Mouse (Mus musculus): Measurements from ENCODE around the gene Apoh. TPM values are rescaled to one million over a fixed set of nuclear protein-coding genes. Genes with fewer than 3 reads are reported as not detected.

The Apoh gene
- polyA plus RNA-seq, 1 experiment from 2014 or later: not detected

GRCm38 (mm10) chr11:108358911-108359310 is 15.8 kb downstream of the Apoh start:
- H3K27me3 ChIP-seq (replicated peaks; ENCODE audit: control insufficient read depth, insufficient read depth, low read length): no peaks in the 10 kb centered on the region
- H3K36me3 ChIP-seq (ENCODE audit: control insufficient read depth, insufficient read depth, low read length): no peaks in the 10 kb centered on the region
- no peak overlapping the region for H3K9ac ChIP-seq (ENCODE audit: low read length)
- no peak for ATAC-seq
- WGBS: 88% methylated on average over 6 of the region's 6 CpGs
- no peak overlapping the region for H3K4me3 ChIP-seq (ENCODE audit: low read depth, low read length)
- DNase-seq (ENCODE audit: low spot score): no peak
- no peak overlapping the region for H3K27ac ChIP-seq (ENCODE audit: low read depth, low read length)
- H3K9me3 ChIP-seq (replicated peaks; ENCODE audit: control insufficient read depth, low read length): no peaks in the 10 kb centered on the region
- H3K4me2 ChIP-seq (ENCODE audit: low read length): no peak overlapping the region
- H3K4me1 ChIP-seq (ENCODE audit: control insufficient read depth, insufficient read depth, low read length): no peaks in the 10 kb centered on the region

- Histone ChIP-seq H3K4me3 (ENCODE audit: low read depth, low read length) (no peak overlapping the region), H3K4me2 (ENCODE audit: low read length) (no peak overlapping the region), H3K36me3 (ENCODE audit: control insufficient read depth, insufficient read depth, low read length) (no peaks in the 10 kb centered on the region), H3K9ac (ENCODE audit: low read length) (no peak overlapping the region), H3K9me3 (replicated peaks; ENCODE audit: control insufficient read depth, low read length) (no peaks in the 10 kb centered on the region), H3K4me1 (ENCODE audit: control insufficient read depth, insufficient read depth, low read length) (no peaks in the 10 kb centered on the region), H3K27me3 (replicated peaks; ENCODE audit: control insufficient read depth, insufficient read depth, low read length) (no peaks in the 10 kb centered on the region), H3K27ac (ENCODE audit: low read depth, low read length) (no peak overlapping the region)
- 89% methylated on average over 4 of the region's 4 CpGs for WGBS
- ATAC-seq: no peak
- no peak for DNase-seq (ENCODE audit: low spot score)
Measured at GRCm38 (mm10) chr11:108360983-108361382, 17.8 kb downstream of the Apoh start.

DNA sequence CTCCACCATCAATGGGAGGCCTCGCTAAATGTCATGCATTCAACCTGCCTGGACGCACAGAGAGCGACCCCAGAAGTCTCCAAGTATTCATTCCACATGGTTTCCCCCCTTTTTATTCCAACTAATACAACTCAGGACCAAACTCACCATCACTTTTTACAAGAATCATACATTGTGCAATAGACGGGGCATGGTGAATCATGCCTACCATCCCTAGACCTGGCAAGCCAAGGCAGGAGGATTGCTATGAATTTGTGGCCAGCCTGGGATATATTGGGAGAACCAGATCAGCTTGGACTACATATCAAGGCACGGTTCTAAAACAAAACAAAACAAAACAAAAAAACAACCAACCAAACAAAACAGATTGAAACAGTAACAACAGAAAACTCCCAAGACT is 19.8 kb downstream of the Apoh start:
- no peak overlapping the region for H3K27ac ChIP-seq (ENCODE audit: low read depth, low read length)
- ATAC-seq: no peak
- WGBS: 85% methylated on average over 5 of the region's 5 CpGs
- no peaks in the 10 kb centered on the region for H3K9me3 ChIP-seq (replicated peaks; ENCODE audit: control insufficient read depth, low read length)
- DNase-seq (ENCODE audit: low spot score): no peak
- no peaks in the 10 kb centered on the region for H3K36me3 ChIP-seq (ENCODE audit: control insufficient read depth, insufficient read depth, low read length)
- H3K9ac ChIP-seq (ENCODE audit: low read length): no peak overlapping the region
- H3K4me2 ChIP-seq (ENCODE audit: low read length): no peak overlapping the region
- H3K4me1 ChIP-seq (ENCODE audit: control insufficient read depth, insufficient read depth, low read length): no peaks in the 10 kb centered on the region
- H3K27me3 ChIP-seq (replicated peaks; ENCODE audit: control insufficient read depth, insufficient read depth, low read length): no peaks in the 10 kb centered on the region
- no peak overlapping the region for H3K4me3 ChIP-seq (ENCODE audit: low read depth, low read length)

DNA sequence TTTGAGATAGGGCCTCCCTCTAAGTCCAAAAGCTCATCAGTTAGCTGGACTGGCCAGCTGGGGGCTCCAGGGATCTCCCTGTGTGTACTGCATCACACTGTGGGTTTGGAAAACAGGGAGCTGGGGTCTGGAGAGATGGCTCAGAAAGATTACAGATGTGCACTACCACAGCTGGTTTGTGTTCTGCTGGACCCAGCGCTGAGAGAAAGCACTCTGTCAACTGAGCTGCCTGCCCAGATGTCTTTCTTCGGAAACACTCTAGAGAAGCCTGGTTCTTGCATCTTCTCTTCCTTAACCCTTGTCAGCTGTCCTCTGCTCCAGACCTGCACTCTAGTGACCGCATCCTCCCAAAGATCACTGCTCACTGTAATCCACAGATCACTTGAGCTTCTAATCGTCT is 20.8 kb downstream of the Apoh start:
- 83% methylated on average over 4 of the region's 4 CpGs for WGBS
- no peak overlapping the region for H3K27ac ChIP-seq (ENCODE audit: low read depth, low read length)
- ATAC-seq: no peak
- H3K9me3 ChIP-seq (replicated peaks; ENCODE audit: control insufficient read depth, low read length): no peaks in the 10 kb centered on the region
- no peak overlapping the region for H3K9ac ChIP-seq (ENCODE audit: low read length)
- DNase-seq (ENCODE audit: low spot score): no peak
- no peaks in the 10 kb centered on the region for H3K27me3 ChIP-seq (replicated peaks; ENCODE audit: control insufficient read depth, insufficient read depth, low read length)
- no peaks in the 10 kb centered on the region for H3K4me1 ChIP-seq (ENCODE audit: control insufficient read depth, insufficient read depth, low read length)
- H3K4me3 ChIP-seq (ENCODE audit: low read depth, low read length): no peak overlapping the region
- H3K4me2 ChIP-seq (ENCODE audit: low read length): no peak overlapping the region
- H3K36me3 ChIP-seq (ENCODE audit: control insufficient read depth, insufficient read depth, low read length): no peaks in the 10 kb centered on the region

DNA sequence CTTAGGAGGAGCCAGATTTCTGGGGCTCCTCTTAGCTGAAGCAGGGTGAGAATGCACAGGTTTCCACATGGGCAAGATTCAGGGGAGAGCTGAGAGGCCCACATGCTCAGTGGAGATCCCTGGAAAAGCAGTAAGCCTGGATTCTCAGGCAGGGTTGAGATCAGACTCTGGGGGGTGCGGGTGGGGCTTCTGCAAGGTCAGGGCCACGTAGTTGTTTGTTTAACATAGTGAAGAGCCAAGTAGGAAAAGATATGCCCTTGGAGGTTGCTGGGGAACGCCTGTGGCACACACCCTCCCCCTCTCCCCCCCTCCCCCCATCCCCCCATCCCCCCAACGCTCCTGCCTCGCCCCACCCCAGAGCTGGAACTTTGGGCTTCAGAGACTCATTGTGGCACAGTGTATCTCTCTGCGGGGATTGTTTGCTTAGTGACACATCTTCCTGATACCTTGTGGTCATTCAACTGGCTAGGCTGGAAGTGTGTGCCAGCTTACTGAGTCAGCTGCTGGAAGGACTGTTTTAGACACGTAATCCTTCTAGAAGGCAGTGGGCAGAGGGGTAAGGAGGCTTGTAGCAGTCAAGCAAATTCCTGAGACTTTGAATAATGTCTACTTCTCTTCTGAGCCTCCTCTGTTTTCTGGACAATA is 21.9 kb downstream of the Apoh start:
- Histone ChIP-seq H3K9me3 (replicated peaks; ENCODE audit: control insufficient read depth, low read length) (no peaks in the 10 kb centered on the region), H3K4me3 (ENCODE audit: low read depth, low read length) (no peak overlapping the region), H3K4me1 (ENCODE audit: control insufficient read depth, insufficient read depth, low read length) (no peaks in the 10 kb centered on the region), H3K36me3 (ENCODE audit: control insufficient read depth, insufficient read depth, low read length) (no peaks in the 10 kb centered on the region), H3K4me2 (ENCODE audit: low read length) (no peak overlapping the region), H3K27ac (ENCODE audit: low read depth, low read length) (no peak overlapping the region), H3K27me3 (replicated peaks; ENCODE audit: control insufficient read depth, insufficient read depth, low read length) (no peaks in the 10 kb centered on the region), H3K9ac (ENCODE audit: low read length) (no peak overlapping the region)
- no peak for ATAC-seq
- DNase-seq (ENCODE audit: low spot score): no peak
- 57% methylated on average over 7 of the region's 7 CpGs for WGBS

DNA sequence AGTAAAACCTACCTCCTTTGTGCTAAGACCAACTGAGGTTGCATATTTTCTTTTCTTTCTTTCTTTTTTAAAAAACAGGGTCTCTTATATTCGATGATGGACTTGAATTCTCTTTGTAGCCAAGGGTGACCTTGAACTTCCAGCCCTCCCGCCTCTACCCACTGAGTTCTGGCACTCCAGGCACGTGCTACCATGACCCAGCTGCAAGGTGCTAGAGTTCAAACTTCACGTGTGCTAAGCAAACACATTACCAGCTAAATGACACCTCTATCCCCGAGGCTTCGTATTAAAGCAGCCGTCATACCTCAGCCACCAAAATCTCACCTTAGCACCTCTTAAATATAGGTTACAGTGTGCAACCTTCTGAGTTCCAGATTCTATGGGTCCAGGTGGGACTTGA is 22.4 kb downstream of the Apoh start:
- Histone ChIP-seq H3K4me2 (ENCODE audit: low read length) (no peak overlapping the region), H3K4me1 (ENCODE audit: control insufficient read depth, insufficient read depth, low read length) (no peaks in the 10 kb centered on the region), H3K9ac (ENCODE audit: low read length) (no peak overlapping the region), H3K36me3 (ENCODE audit: control insufficient read depth, insufficient read depth, low read length) (no peaks in the 10 kb centered on the region), H3K27me3 (replicated peaks; ENCODE audit: control insufficient read depth, insufficient read depth, low read length) (no peaks in the 10 kb centered on the region), H3K4me3 (ENCODE audit: low read depth, low read length) (no peak overlapping the region), H3K9me3 (replicated peaks; ENCODE audit: control insufficient read depth, low read length) (no peaks in the 10 kb centered on the region), H3K27ac (ENCODE audit: low read depth, low read length) (no peak overlapping the region)
- no peak for ATAC-seq
- no peak for DNase-seq (ENCODE audit: low spot score)
- WGBS: 86% methylated on average over 7 of the region's 7 CpGs

- no peaks in the 10 kb centered on the region for H3K27me3 ChIP-seq (replicated peaks; ENCODE audit: control insufficient read depth, insufficient read depth, low read length)
- 71% methylated on average over 1 of the region's 1 CpGs for WGBS
- no peaks in the 10 kb centered on the region for H3K9me3 ChIP-seq (replicated peaks; ENCODE audit: control insufficient read depth, low read length)
- H3K36me3 ChIP-seq (ENCODE audit: control insufficient read depth, insufficient read depth, low read length): no peaks in the 10 kb centered on the region
- H3K9ac ChIP-seq (ENCODE audit: low read length): no peak overlapping the region
- ATAC-seq (no peak), DNase-seq (ENCODE audit: low spot score) (no peak)
- no peaks in the 10 kb centered on the region for H3K4me1 ChIP-seq (ENCODE audit: control insufficient read depth, insufficient read depth, low read length)
- H3K4me3 ChIP-seq (ENCODE audit: low read depth, low read length): no peak overlapping the region
- no peak overlapping the region for H3K27ac ChIP-seq (ENCODE audit: low read depth, low read length)
- no peak overlapping the region for H3K4me2 ChIP-seq (ENCODE audit: low read length)
Measured at GRCm38 (mm10) chr11:108367046-108367445, 23.9 kb downstream of the Apoh start.

- H3K4me2 ChIP-seq (ENCODE audit: low read length): no peak overlapping the region
Measured at GRCm38 (mm10) chr11:108376815-108377214, 33.7 kb downstream of the Apoh start.

DNA sequence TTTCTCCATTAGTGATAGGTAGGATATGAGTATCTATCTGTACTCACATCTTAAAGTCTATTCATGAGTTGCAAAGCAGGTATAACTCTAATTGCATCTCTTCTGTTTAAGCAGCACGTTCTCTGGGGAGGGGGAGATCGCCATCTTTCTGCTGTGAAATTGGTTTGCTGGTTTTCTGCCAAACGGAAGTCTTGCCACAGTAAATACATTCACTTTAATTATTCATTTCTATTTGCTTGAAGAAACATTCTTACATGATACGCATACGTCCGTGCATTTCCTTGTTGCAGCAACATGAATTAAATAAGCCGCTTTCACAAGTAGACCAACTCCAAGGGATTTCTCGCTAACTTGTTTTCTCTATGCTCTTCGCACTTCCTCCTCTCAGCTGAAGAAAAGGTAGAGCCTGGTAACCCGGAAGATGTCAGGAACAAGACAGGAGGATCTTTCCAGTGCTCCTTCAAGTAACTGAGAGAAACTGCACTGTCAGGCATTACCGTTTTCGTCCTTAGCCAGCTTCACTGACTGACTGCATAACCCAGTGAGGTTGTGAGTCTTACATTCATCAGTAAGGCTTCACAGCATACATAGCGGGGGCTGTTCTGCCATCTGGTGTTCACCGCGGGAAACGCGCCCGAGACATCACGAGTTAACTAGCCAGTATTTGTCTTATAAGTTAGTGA is 34.7 kb downstream of the Apoh start:
- Histone ChIP-seq H3K4me2 (ENCODE audit: low read length) (0 out of 2 replicates have a peak overlapping the region, but pooled peaks have one; percentile 0), H3K27ac (ENCODE audit: low read depth, low read length) (no peak overlapping the region), H3K9ac (ENCODE audit: low read length) (no peak overlapping the region), H3K4me1 (ENCODE audit: control insufficient read depth, insufficient read depth, low read length) (no peaks in the 10 kb centered on the region), H3K4me3 (ENCODE audit: low read depth, low read length) (no peak overlapping the region), H3K36me3 (ENCODE audit: control insufficient read depth, insufficient read depth, low read length) (no peaks in the 10 kb centered on the region), H3K27me3 (replicated peaks; ENCODE audit: control insufficient read depth, insufficient read depth, low read length) (no peaks in the 10 kb centered on the region), H3K9me3 (replicated peaks; ENCODE audit: control insufficient read depth, low read length) (no peaks in the 10 kb centered on the region)
- DNase-seq (ENCODE audit: low spot score) (peak; percentile 93), ATAC-seq (peak; percentile 89)
- WGBS: 29% methylated on average over 19 of the region's 19 CpGs

More at GRCm38 (mm10) chr11:108376815-108377214, 33.7 kb downstream of the Apoh start:
- H3K4me3 ChIP-seq (ENCODE audit: low read depth, low read length): no peak overlapping the region
- H3K27me3 ChIP-seq (replicated peaks; ENCODE audit: control insufficient read depth, insufficient read depth, low read length): no peaks in the 10 kb centered on the region
- no peaks in the 10 kb centered on the region for H3K4me1 ChIP-seq (ENCODE audit: control insufficient read depth, insufficient read depth, low read length)
- H3K36me3 ChIP-seq (ENCODE audit: control insufficient read depth, insufficient read depth, low read length): no peaks in the 10 kb centered on the region
- no peaks in the 10 kb centered on the region for H3K9me3 ChIP-seq (replicated peaks; ENCODE audit: control insufficient read depth, low read length)
- 92% methylated on average over 7 of the region's 7 CpGs for WGBS
- no peak overlapping the region for H3K27ac ChIP-seq (ENCODE audit: low read depth, low read length)
- DNase-seq (ENCODE audit: low spot score): no peak
- ATAC-seq: no peak
- no peak overlapping the region for H3K9ac ChIP-seq (ENCODE audit: low read length)
